Mouse (Mus musculus): ENCODE measurements around the gene Pdpk1.

Gene Pdpk1

DNA sequence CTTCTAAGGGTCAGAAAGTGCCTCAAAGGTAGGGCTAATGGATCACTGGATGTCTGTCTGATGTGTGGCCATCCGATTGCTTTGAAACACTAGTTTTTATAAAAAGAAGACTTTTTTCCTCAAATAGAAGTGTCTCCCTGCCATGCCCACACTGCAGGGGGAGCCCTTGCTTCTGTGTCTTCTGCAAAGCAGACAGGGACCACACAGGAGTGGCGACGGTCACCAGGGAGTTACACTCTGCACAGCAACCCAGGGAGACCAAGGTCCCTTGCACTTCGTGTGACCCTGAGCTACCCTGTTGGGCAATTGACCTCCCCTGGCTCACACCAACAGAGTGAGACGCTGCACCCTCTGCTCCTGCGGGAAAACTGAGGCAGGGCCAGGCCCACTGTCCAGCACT is 113.8 kb downstream of the Pdpk1 start:
- DNase-seq (ENCODE audit: low spot score) = no peak

DNA sequence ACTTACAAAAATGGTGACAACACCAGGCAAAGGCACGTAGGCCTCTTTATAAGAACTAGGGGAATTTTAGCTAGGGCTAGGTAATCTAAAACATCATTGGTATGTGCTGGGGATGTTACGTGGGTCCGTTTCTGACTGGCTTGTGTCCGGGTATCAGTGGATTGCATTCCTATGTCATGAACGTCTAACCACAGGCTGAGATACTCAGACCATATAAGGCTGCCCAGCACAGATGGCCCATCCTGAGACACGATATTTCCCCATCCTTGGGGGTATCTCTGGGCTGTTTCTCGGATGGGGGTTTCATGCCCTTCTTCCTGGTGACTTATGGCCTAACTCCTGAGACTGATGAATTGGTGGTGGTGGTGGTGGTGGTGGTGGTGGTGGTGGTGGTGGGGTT is 115.6 kb downstream of the Pdpk1 start:
- DNase-seq (ENCODE audit: low spot score) = no peak

DNA sequence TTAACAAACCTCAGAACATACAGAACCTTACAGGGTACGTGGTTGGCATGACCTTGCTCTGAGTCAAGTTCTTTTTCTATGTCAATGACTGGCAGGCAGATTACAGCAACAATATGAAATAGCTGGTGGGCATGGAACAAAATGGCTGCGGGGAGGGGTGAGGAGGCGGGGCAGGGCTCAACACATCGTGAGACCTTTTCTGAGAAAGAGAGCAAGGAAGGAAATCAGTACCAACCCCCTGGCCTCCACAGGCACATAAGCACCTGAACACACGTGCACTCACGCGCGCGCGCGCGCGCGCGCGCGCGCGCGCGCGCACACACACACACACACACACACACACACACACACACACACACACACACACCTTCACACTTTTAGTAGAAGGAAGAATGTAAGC is 120.2 kb downstream of the Pdpk1 start:
- DNase-seq (ENCODE audit: low spot score) = no peak

DNA sequence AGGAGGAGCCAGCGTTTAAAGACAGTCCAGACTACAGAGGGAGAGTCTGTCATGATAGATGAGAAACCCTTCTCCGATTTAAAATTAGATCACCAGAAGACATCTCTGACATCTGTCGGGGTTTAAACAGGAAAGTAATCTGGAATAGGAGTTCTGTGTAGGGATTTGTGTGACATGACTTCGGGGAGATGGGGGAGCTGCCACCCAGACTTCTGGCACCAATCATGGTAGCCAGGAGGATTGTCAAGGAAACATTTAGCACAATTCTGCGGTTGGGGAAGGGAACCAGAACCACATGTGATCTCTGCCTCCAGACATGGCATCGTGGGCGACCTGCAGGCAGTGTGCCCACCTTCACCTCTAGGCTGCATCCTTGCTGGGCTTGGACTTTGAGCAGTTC is 121.2 kb downstream of the Pdpk1 start:
- DNase-seq (ENCODE audit: low spot score) = no peak
